Mouse (Mus musculus) right cerebral cortex, postnatal 10 days (tissue): Measurements from ENCODE around the gene Zmiz1.

ENCODE experiments used
- DNase-seq, 2 experiments: peaks; one replicate each; pipeline ENCODE4 v3.0.0; 2021; ENCODE audit warnings: low spot score in 2 of 2

The Zmiz1 gene

GRCm38 (mm10) chr14:25454066-25454760 lies 4.8 kb upstream of the Zmiz1 start:
- DNase-seq, result no peak

GRCm38 (mm10) chr14:25456666-25457433 lies 2.1 kb upstream of the Zmiz1 start:
- no peak for DNase-seq

- DNase-seq, result peak; percentile 94 to 96
Observed at GRCm38 (mm10) chr14:25457434-25457957, 1.5 kb upstream of the Zmiz1 start.

- no peak for DNase-seq
Observed at GRCm38 (mm10) chr14:25458111-25459015, 622 bp upstream of the Zmiz1 start.

- peak; percentile 67 to 75 for DNase-seq
Observed at GRCm38 (mm10) chr14:25459394-25459997, 511 bp downstream of the Zmiz1 start.

GRCm38 (mm10) chr14:25459998-25460800 lies 1.2 kb downstream of the Zmiz1 start:
- peak in 1 of 2 experiments; percentile 67 for DNase-seq

- peak; percentile 84 to 90 for DNase-seq
Observed at GRCm38 (mm10) chr14:25460801-25461675, 2.1 kb downstream of the Zmiz1 start.

- DNase-seq, result no peak
Observed at GRCm38 (mm10) chr14:25461676-25462385, 2.8 kb downstream of the Zmiz1 start.

- no peak for DNase-seq
Observed at GRCm38 (mm10) chr14:25462975-25463374, 4.0 kb downstream of the Zmiz1 start.

- DNase-seq, result no peak
Observed at GRCm38 (mm10) chr14:25463919-25464318, 4.9 kb downstream of the Zmiz1 start.

GRCm38 (mm10) chr14:25464611-25465307 lies 5.8 kb downstream of the Zmiz1 start:
- no peak for DNase-seq

- DNase-seq, result no peak
Observed at GRCm38 (mm10) chr14:25466361-25466760, 7.4 kb downstream of the Zmiz1 start.

- no peak for DNase-seq
Observed at GRCm38 (mm10) chr14:25467911-25468668, 9.1 kb downstream of the Zmiz1 start.

- no peak for DNase-seq
Observed at GRCm38 (mm10) chr14:25468891-25469529, 10.0 kb downstream of the Zmiz1 start.

GRCm38 (mm10) chr14:25470224-25470805 lies 11.3 kb downstream of the Zmiz1 start:
- DNase-seq, result no peak

GRCm38 (mm10) chr14:25471035-25471434 lies 12.1 kb downstream of the Zmiz1 start:
- DNase-seq, result no peak
